Mouse (Mus musculus) midbrain, embryonic 11.5 days (tissue): ENCODE data around the gene Mrpl51. TPM values are rescaled to one million over a fixed set of nuclear protein-coding genes. Genes with fewer than 3 reads are reported as not detected.

ENCODE experiments used
- ATAC-seq: fragments of 200-750 bp; cut with Nextera tagmentation; 2 replicates; pipeline ENCODE4 v1.8.0; 2017; ENCODE audit warnings: moderate TSS enrichment, moderate library complexity; ENCODE audit not compliant: low FRiP score
- DNase-seq: peaks from one replicate; pipeline ENCODE4 v3.0.0; 2015; ENCODE audit warnings: low spot score; ENCODE audit errors: missing footprints
- H3K27ac ChIP-seq: fragments of 300-500 bp; sonication (generic); 2 replicates; pipeline ENCODE4 v1.5.1; 2014; ENCODE audit warnings: low read depth, low read length
- H3K27me3 ChIP-seq: fragments of 300-500 bp; sonication (generic); 2 replicates; pipeline ENCODE4 v1.6.1; 2014; ENCODE audit warnings: mild to moderate bottlenecking, low read length, moderate library complexity, mixed read lengths; ENCODE audit not compliant: control insufficient read depth, insufficient read depth
- H3K36me3 ChIP-seq: fragments of 300-500 bp; sonication (generic); 2 replicates; pipeline ENCODE4 v1.6.1; 2014; ENCODE audit warnings: mild to moderate bottlenecking, low read length, moderate library complexity, mixed read lengths; ENCODE audit not compliant: control insufficient read depth, insufficient read depth
- H3K4me1 ChIP-seq: fragments of 300-500 bp; sonication (generic); 2 replicates; pipeline ENCODE4 v1.6.1; 2014; ENCODE audit warnings: low read length; ENCODE audit not compliant: control insufficient read depth, insufficient read depth
- H3K4me2 ChIP-seq: fragments of 300-500 bp; sonication (generic); 2 replicates; pipeline ENCODE4 v1.6.1; 2014; ENCODE audit warnings: mild to moderate bottlenecking, moderate library complexity
- H3K4me3 ChIP-seq: fragments of 300-500 bp; sonication (generic); 2 replicates; pipeline ENCODE4 v1.5.1; 2014; ENCODE audit warnings: low read depth, low read length
- H3K9ac ChIP-seq: fragments of 300-500 bp; sonication (generic); 2 replicates; pipeline ENCODE4 v1.6.1; 2014; ENCODE audit warnings: low read length
- H3K9me3 ChIP-seq: fragments of 300-500 bp; sonication (generic); 2 replicates; pipeline ENCODE4 v1.6.1; 2016; ENCODE audit warnings: low read length; ENCODE audit not compliant: control insufficient read depth
- WGBS: fragments of 180-500 bp; shearing (Covaris S2); extraction: QIAGEN DNeasy Blood & Tissue Kit; methylation state at CpG from one replicate; pipeline ENCODE4 v1.1.7; 2014; 5-methylcytosine and 5-hydroxymethylcytosine counted together
- polyA plus RNA-seq: library from polyadenylated mRNA; unstranded; fragments of >200 nt; fragmentation: Nextera tagmentation; extraction: Ambion mirVana; gene quantifications from 2 replicates; pipeline ENCODE4 v1.2.1, GENCODE M21; 2014

Gene Mrpl51
- polyA plus RNA-seq: 200 and 208 TPM in 2 replicates

- Histone ChIP-seq H3K9me3 (no peaks in the 10 kb centered on the region), H3K4me3 (peak within 1 kb of the TSS; percentile 72), H3K27me3 (no peaks in the 10 kb centered on the region), H3K4me2 (peak within 1 kb of the TSS; percentile 83), H3K4me1 (peaks cover 14% of the 10 kb centered on the region), H3K27ac (peak within 1 kb of the TSS; percentile 98), H3K9ac (peak within 1 kb of the TSS; percentile 78), H3K36me3 (peaks cover 16% of the 10 kb centered on the region)
- 0% methylated on average over 54 of the region's 54 CpGs for WGBS
- ATAC-seq: peak; percentile 98
- peak; percentile 100 for DNase-seq
These were observed at the start of gene Mrpl51, which contains the start of gene Ncapd2 for GRCm38 (mm10) chr6:125191332-125192015. Gene Mrpl51 (plus strand): TSS chr6:125191801. Gene Ncapd2 (minus strand): TSS chr6:125191701.

DNA sequence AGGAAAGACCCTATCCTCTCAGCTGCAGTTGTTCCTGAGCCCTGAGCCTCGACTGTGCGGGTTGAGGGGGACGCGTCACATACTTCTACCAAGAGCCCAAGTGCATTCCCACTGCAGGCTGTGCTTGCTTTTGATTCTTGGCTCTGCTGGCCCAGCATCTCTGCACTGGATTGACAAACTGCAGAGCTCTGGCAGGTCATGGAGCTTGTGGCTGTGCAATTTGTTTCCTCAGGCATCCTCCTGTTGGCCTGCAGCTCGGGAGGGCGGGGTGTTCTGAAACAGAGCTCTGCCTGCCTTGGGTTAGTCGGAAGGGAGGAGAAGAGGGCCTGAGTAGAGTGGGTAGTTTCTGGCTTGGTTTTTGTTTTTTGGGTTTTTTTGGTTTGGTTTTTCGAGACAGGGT is 49.2 kb upstream of the Mrpl51 start:
- Histone ChIP-seq H3K4me2 (no peak overlapping the region), H3K4me3 (no peak overlapping the region), H3K9ac (no peak overlapping the region), H3K4me1 (peaks cover 24% of the 10 kb centered on the region), H3K27me3 (no peaks in the 10 kb centered on the region), H3K27ac (no peak overlapping the region), H3K9me3 (no peaks in the 10 kb centered on the region), H3K36me3 (peaks cover 38% of the 10 kb centered on the region)
- DNase-seq (no peak), ATAC-seq (no peak)
- WGBS: 93% methylated on average over 8 of the region's 8 CpGs

DNA sequence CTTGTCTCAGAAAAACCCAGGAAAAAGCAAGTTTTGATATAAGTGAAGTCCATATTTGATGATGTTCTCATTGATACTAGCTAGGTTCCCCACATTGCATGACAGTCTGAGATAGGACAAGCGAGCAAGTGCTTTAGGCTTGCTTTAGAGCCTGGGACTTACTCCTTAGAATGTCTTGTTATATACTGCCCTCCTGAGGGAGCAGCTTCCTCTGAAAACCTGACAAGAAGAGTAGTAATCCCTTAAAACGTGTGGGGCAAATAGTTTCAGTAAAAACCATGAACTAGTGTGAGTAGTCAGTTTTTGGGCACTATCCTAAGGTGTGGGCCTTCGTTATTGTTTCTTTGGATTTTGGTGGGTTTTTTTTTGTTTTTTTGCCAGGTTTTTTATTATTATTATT is 48.5 kb upstream of the Mrpl51 start:
- WGBS: 69% methylated on average over 3 of the region's 3 CpGs
- Histone ChIP-seq H3K4me3 (no peak overlapping the region), H3K27ac (no peak overlapping the region), H3K9me3 (no peaks in the 10 kb centered on the region), H3K9ac (no peak overlapping the region), H3K36me3 (peaks cover 33% of the 10 kb centered on the region), H3K4me2 (no peak overlapping the region), H3K4me1 (peaks cover 28% of the 10 kb centered on the region), H3K27me3 (no peaks in the 10 kb centered on the region)
- ATAC-seq (no peak), DNase-seq (no peak)

- Histone ChIP-seq H3K9ac (no peak overlapping the region), H3K36me3 (peaks cover 29% of the 10 kb centered on the region), H3K4me1 (peaks cover 31% of the 10 kb centered on the region), H3K4me2 (no peak overlapping the region), H3K4me3 (no peak overlapping the region), H3K27ac (no peak overlapping the region), H3K27me3 (no peaks in the 10 kb centered on the region), H3K9me3 (no peaks in the 10 kb centered on the region)
- DNase-seq (no peak), ATAC-seq (no peak)
- WGBS: 87% methylated on average over 9 of the region's 9 CpGs
These were observed 47.7 kb upstream of the Mrpl51 start for GRCm38 (mm10) chr6:125143904-125144303.

- Histone ChIP-seq H3K4me3 (peak within 1 kb of the TSS; percentile 67), H3K27me3 (no peaks in the 10 kb centered on the region), H3K4me1 (peaks cover 31% of the 10 kb centered on the region), H3K36me3 (peaks cover 20% of the 10 kb centered on the region), H3K9ac (peak within 1 kb of the TSS; percentile 77), H3K27ac (peak within 1 kb of the TSS; percentile 90), H3K9me3 (no peaks in the 10 kb centered on the region), H3K4me2 (peak within 1 kb of the TSS; percentile 93)
- 0% methylated on average over 16 of the region's 16 CpGs for WGBS
- DNase-seq (peak; percentile 99), ATAC-seq (peak; percentile 96)
These were observed 46.6 kb upstream of the Mrpl51 start, which contains the start of gene Iffo1 for GRCm38 (mm10) chr6:125145001-125145400. Gene Iffo1 (plus strand): TSS chr6:125145241.

DNA sequence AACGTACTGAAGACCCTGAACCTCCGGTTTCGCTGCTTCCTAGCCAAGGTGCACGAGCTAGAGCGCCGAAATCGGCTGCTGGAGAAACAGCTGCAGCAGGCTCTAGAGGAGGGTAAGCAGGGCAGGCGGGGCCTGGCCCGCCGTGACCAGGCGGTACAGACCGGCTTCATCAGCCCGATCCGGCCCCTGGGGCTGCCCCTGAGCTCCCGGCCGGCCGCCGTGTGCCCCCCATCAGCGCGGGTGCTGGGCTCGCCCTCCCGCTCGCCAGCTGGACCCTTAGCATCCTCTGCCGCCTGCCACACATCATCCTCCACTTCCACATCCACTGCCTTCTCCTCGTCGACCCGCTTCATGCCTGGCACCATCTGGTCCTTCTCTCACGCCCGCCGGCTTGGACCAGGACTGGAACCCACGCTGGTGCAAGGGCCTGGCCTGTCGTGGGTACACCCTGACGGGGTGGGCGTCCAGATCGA is 46.1 kb upstream of the Mrpl51 start:
- H3K4me2 ChIP-seq: peak overlapping the region; percentile 93
- no peaks in the 10 kb centered on the region for H3K27me3 ChIP-seq
- peak overlapping the region; percentile 77 for H3K9ac ChIP-seq
- H3K4me1 ChIP-seq: peaks cover 31% of the 10 kb centered on the region
- no peaks in the 10 kb centered on the region for H3K9me3 ChIP-seq
- peaks cover 17% of the 10 kb centered on the region for H3K36me3 ChIP-seq
- DNase-seq (no peak), ATAC-seq (peak; percentile 74)
- peak overlapping the region; percentile 67 for H3K4me3 ChIP-seq
- peak overlapping the region; percentile 90 for H3K27ac ChIP-seq
- WGBS: 2% methylated on average over 35 of the region's 35 CpGs

GRCm38 (mm10) chr6:125146148-125146547 is 45.5 kb upstream of the Mrpl51 start:
- Histone ChIP-seq H3K9me3 (no peaks in the 10 kb centered on the region), H3K36me3 (peaks cover 10% of the 10 kb centered on the region), H3K4me3 (peak overlapping the region; percentile 67), H3K4me2 (peak overlapping the region; percentile 93), H3K27me3 (no peaks in the 10 kb centered on the region), H3K9ac (peak overlapping the region; percentile 77), H3K27ac (no peak overlapping the region), H3K4me1 (peaks cover 31% of the 10 kb centered on the region)
- no peak for DNase-seq
- no peak for ATAC-seq
- 61% methylated on average over 7 of the region's 7 CpGs for WGBS

DNA sequence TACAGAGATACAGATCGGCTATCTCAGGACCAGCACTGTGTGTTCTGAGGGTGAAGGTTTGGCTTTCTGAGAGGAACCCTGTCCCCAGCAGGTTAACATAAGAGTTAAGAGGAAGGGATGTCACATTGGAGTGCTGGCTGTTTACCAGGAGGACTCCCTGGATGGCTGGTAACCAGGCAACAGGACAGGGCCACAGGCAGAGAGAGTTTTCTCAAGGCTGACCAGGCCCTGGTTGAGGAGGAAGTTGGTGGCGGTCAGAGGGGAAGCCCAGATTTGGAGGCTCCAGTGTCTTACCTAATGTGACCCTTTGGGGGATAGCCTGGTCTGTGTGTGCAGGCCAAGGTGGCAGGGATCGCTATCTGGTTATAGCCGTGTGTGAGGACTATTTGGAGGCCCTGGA is 44.8 kb upstream of the Mrpl51 start:
- H3K4me1 ChIP-seq: peaks cover 31% of the 10 kb centered on the region
- no peak for ATAC-seq

DNA sequence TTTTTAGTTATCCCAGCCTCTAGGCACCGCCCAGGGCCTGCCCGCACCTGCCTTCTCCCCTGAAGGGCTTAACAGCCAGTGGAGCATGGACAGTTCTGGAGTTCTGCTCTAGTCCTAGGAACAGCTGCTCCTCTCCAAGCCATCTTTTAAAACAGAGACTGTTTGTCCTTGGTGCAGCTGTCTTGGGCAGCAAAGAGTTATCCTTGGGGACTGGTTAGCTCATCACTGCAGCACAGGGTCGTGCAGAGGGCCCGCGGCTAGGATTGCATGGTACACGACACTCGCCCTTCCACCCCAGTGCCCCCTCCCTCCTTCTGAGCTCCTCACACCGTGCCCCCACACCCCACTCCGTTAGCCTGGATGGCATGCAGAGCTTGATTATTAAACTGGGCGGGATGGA is 44.3 kb upstream of the Mrpl51 start:
- peaks cover 4% of the 10 kb centered on the region; the same call in 1 of the 2 replicates for H3K36me3 ChIP-seq
- ATAC-seq: no peak

More for the DNA sequence above, 44.8 kb upstream of the Mrpl51 start:
- no peaks in the 10 kb centered on the region for H3K9me3 ChIP-seq
- peaks cover 6% of the 10 kb centered on the region for H3K36me3 ChIP-seq
- H3K4me3 ChIP-seq: no peak overlapping the region
- WGBS: 78% methylated on average over 4 of the region's 4 CpGs
- H3K27me3 ChIP-seq: no peaks in the 10 kb centered on the region
- DNase-seq: no peak
- H3K4me2 ChIP-seq: peak overlapping the region; percentile 93
- H3K9ac ChIP-seq: peak overlapping the region; percentile 1; the same call in 1 of the 2 replicates
- no peak overlapping the region for H3K27ac ChIP-seq

More for the DNA sequence above, 44.3 kb upstream of the Mrpl51 start:
- DNase-seq: no peak
- Histone ChIP-seq H3K9ac (peak overlapping the region; percentile 1; the same call in 1 of the 2 replicates), H3K27me3 (no peaks in the 10 kb centered on the region), H3K4me1 (peaks cover 31% of the 10 kb centered on the region), H3K4me2 (peak overlapping the region; percentile 93), H3K27ac (no peak overlapping the region), H3K4me3 (no peak overlapping the region), H3K9me3 (no peaks in the 10 kb centered on the region)
- 77% methylated on average over 10 of the region's 10 CpGs for WGBS
